Comparison of ENCODE assay signal across 8 mouse cellular contexts in the genomic region with DNA sequence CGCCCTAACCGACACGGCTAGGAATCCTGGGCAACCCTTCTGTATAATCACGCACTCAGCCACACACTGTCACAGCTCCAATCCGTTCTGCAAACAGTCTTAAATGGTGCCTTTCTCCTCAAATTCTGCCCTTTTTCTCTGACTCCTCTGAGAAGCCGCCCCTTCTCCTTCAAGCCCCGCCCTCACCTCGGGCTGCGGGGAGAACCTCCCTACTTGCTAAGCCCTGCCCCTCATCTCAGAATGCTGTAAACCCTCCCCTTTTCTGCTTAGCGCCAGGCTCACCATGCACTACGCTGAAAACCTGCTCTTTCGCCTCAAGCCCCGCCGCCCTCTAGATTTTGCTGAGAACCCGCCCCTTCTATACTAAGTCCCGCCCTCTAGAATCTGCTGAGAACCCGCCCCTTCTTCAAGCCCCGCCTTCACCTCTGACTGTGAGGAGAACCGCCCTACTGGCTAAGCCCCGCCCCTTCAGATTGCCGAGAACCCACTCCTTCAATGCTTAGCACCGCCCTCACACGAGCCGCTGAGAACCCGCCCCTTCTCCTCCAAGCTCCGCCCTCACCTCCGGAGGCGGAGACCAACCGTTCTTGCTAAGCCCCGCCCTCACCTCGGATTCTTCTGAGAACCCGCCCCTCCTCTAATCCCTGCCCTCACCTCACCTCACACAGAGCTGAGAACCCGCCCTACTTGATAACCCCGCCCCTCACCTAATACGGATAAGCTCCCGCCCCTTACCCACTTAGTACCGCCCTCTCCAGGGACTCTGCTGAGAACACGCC. TPM values are rescaled to one million over a fixed set of nuclear protein-coding genes. Genes with fewer than 3 reads are reported as not detected.
A peak's percentile ranks its signal among the peaks of the same experiment; 100 is the strongest.
DNase-seq lines count a peak whose midpoint lies in the region; ATAC-seq lines count a peak whose summit lies in the region.

No protein-coding gene starts in this region.

- H3K9ac ChIP-seq in hindbrain, embryonic 15.5 days, result peak overlapping the region; percentile 64

- peak; percentile 98 for DNase-seq in T-cell, adult 2 months (ENCODE audit: low spot score)
- DNase-seq in cerebellum, postnatal 36 days, result peak; percentile 98
- DNase-seq in frontal cortex, postnatal 36 days (ENCODE audit: low spot score in 2 of 2), result peak; percentile 97 to 98
- DNase-seq in left cerebral cortex, adult 11 months (ENCODE audit: low spot score), result peak; percentile 98
- peak; percentile 98 to 99 for DNase-seq in lung, postnatal 4 days
- peak; percentile 99 for DNase-seq in retina, postnatal 7 days (ENCODE audit: low read depth, low spot score)
- peak; percentile 84 for DNase-seq in urinary bladder, adult 2 months (ENCODE audit: low spot score)

- ATAC-seq in hindbrain, embryonic 15.5 days (ENCODE audit: low FRiP score, low read depth), result peak; percentile 93

- no peaks in the 10 kb centered on the region for H3K9me3 ChIP-seq in hindbrain, embryonic 15.5 days

- H3K27ac ChIP-seq in hindbrain, embryonic 15.5 days (replicated peaks), result peak overlapping the region; percentile 93

- peak overlapping the region; percentile 44 for H3K4me3 ChIP-seq in hindbrain, embryonic 15.5 days

- no peaks in the 10 kb centered on the region for H3K36me3 ChIP-seq in hindbrain, embryonic 15.5 days

- WGBS in hindbrain, embryonic 15.5 days, result under 1% methylated on average over 38 of the region's 38 CpGs

- H3K4me2 ChIP-seq in hindbrain, embryonic 15.5 days, result peak overlapping the region; percentile 58

- no peaks in the 10 kb centered on the region for H3K27me3 ChIP-seq in hindbrain, embryonic 15.5 days

- peaks cover 16% of the 10 kb centered on the region for H3K4me1 ChIP-seq in hindbrain, embryonic 15.5 days (replicated peaks)

RNA-seq across cellular contexts. Expression of a gene that starts 0.6 kb away (rescaled TPM):
- polyA plus RNA-seq in hindbrain, embryonic 15.5 days (2015; fragmentation: Nextera tagmentation; extraction: Ambion mirVana), result 3.5 and 4.9 TPM in 2 replicates
- polyA plus RNA-seq in urinary bladder, adult 2 months (2012; rRNA removed), result 2.6 and 3.5 TPM in 2 replicates

RNA-seq across cellular contexts. Expression of a gene that starts 18.9 kb away (rescaled TPM):
- polyA plus RNA-seq in hindbrain, embryonic 15.5 days (2015; fragmentation: Nextera tagmentation; extraction: Ambion mirVana), result 8.1 and 8.5 TPM in 2 replicates
- 0.63 and 0.83 TPM in 2 replicates for polyA plus RNA-seq in urinary bladder, adult 2 months (2012; rRNA removed)

RNA-seq across cellular contexts. Expression of a gene that starts 20.6 kb away (rescaled TPM):
- polyA plus RNA-seq in hindbrain, embryonic 15.5 days (2015; fragmentation: Nextera tagmentation; extraction: Ambion mirVana), result 13.8 and 14.2 TPM in 2 replicates
- 8.2 and 10.0 TPM in 2 replicates for polyA plus RNA-seq in urinary bladder, adult 2 months (2012; rRNA removed)

RNA-seq across cellular contexts. Expression of a gene that starts 31.4 kb away (rescaled TPM):
- polyA plus RNA-seq in hindbrain, embryonic 15.5 days (2015; fragmentation: Nextera tagmentation; extraction: Ambion mirVana), result 13.6 and 14.7 TPM in 2 replicates
- polyA plus RNA-seq in urinary bladder, adult 2 months (2012; rRNA removed), result 2.8 TPM in 2 replicates

RNA-seq across cellular contexts. Expression of a gene that starts 36.1 kb away (rescaled TPM):
- polyA plus RNA-seq in hindbrain, embryonic 15.5 days (2015; fragmentation: Nextera tagmentation; extraction: Ambion mirVana), result 7.0 and 8.4 TPM in 2 replicates
- polyA plus RNA-seq in urinary bladder, adult 2 months (2012; rRNA removed), result 0.24 and 0.30 TPM in 2 replicates

Comparison
In these comparisons a context has a peak if more than half of its experiments do, and no peak if none do; other contexts are left out.
1. Peak in every context shown above with its lines: DNase-seq, ATAC-seq, H3K4me3 ChIP-seq and H3K27ac ChIP-seq.